Mouse (Mus musculus): ENCODE data around the gene Nckap5l. TPM values are rescaled to one million over a fixed set of nuclear protein-coding genes. Genes with fewer than 3 reads are reported as not detected.
"Not testable (repeated sequence)": the region's sequence is repeated elsewhere in the genome, so short reads cannot be mapped to it uniquely, and the experiment has no call there.

Gene Nckap5l
- total RNA-seq, 2 experiments from 2014 or later, result 39.0 to 39.2 TPM

- intact Hi-C loops (cut with DNase I), result no loop called here
- DNase-seq, result no peak
Measured at GRCm38 (mm10) chr15:99400602-99401001, 56.9 kb downstream of the Nckap5l start.

- intact Hi-C loops (cut with DNase I), result no loop called here
- DNase-seq, result no peak
Measured at GRCm38 (mm10) chr15:99399503-99400245, 57.9 kb downstream of the Nckap5l start.

GRCm38 (mm10) chr15:99397622-99398021, 59.9 kb downstream of the Nckap5l start:
- no peak for DNase-seq
- intact Hi-C loops (cut with DNase I), result no loop called here

- intact Hi-C loops (cut with DNase I), result no loop called here
- no peak for DNase-seq
Measured at GRCm38 (mm10) chr15:99396875-99397274, 60.7 kb downstream of the Nckap5l start.

- intact Hi-C loops (cut with DNase I), result no loop called here
- DNase-seq, result no peak
Measured at GRCm38 (mm10) chr15:99396462-99396861, 61.1 kb downstream of the Nckap5l start.

GRCm38 (mm10) chr15:99393386-99394252, 63.9 kb downstream of the Nckap5l start:
- no peak for DNase-seq
- intact Hi-C loops (cut with DNase I), result no loop called here

GRCm38 (mm10) chr15:99392486-99393385, 64.8 kb downstream of the Nckap5l start, which contains the start of gene Tmbim6:
Tmbim6 (plus strand) TSS chr15:99392882.
- intact Hi-C loops (cut with DNase I), result no loop called here
- peak; percentile 100 for DNase-seq

- intact Hi-C loops (cut with DNase I), result no loop called here
- DNase-seq, result no peak
Measured at GRCm38 (mm10) chr15:99391975-99392374, 65.6 kb downstream of the Nckap5l start.

GRCm38 (mm10) chr15:99390472-99391401, 66.8 kb downstream of the Nckap5l start:
- intact Hi-C loops (cut with DNase I), result no loop called here
- DNase-seq, result no peak

- intact Hi-C loops (cut with DNase I), result no loop called here
- DNase-seq, result no peak
Measured at GRCm38 (mm10) chr15:99387976-99388375, 69.6 kb downstream of the Nckap5l start.

- intact Hi-C loops (cut with DNase I), result no loop called here
- no peak for DNase-seq
Measured at GRCm38 (mm10) chr15:99386796-99387195, 70.8 kb downstream of the Nckap5l start.

- DNase-seq; intact Hi-C loops (cut with DNase I): not testable (repeated sequence)
Measured at GRCm38 (mm10) chr15:99386110-99386509, 71.4 kb downstream of the Nckap5l start.

- no peak for DNase-seq
- intact Hi-C loops (cut with DNase I), result no loop called here
Measured at GRCm38 (mm10) chr15:99384071-99384470, 73.5 kb downstream of the Nckap5l start.

- DNase-seq, result no peak
- intact Hi-C loops (cut with DNase I), result no loop called here
Measured at GRCm38 (mm10) chr15:99382893-99383292, 74.7 kb downstream of the Nckap5l start.

- no peak for DNase-seq
- intact Hi-C loops (cut with DNase I), result no loop called here
Measured at GRCm38 (mm10) chr15:99376240-99376639, 81.3 kb downstream of the Nckap5l start.

GRCm38 (mm10) chr15:99375581-99375980, 82.0 kb downstream of the Nckap5l start:
- no peak for DNase-seq
- intact Hi-C loops (cut with DNase I), result no loop called here

GRCm38 (mm10) chr15:99375036-99375435, 82.5 kb downstream of the Nckap5l start:
- no peak for DNase-seq
- intact Hi-C loops (cut with DNase I), result no loop called here

GRCm38 (mm10) chr15:99372761-99373160, 84.8 kb downstream of the Nckap5l start:
- intact Hi-C loops (cut with DNase I), result loop anchor here (5.0 kb wide), 1 partner anchor 55 kb away; no protein-coding TSS in a partner anchor
- DNase-seq, result no peak

All from left cerebral cortex, postnatal 4 days (tissue).